Mouse (Mus musculus): ENCODE data around the gene Lrmp. TPM values are rescaled to one million over a fixed set of nuclear protein-coding genes. Genes with fewer than 3 reads are reported as not detected.

The Lrmp gene
- polyA plus RNA-seq, 1 experiment: 0.96 TPM

GRCm38 (mm10) chr6:145145173-145145572, 29.7 kb downstream of the Lrmp start:
- no peaks in the 10 kb centered on the region for H3K9me3 ChIP-seq (ENCODE audit: control insufficient read depth, low read length)
- no peak for TF ChIP-seq GATA1 (IDR thresholded peaks at IDR 0.05; ENCODE audit: low read length)
- no peak for TF ChIP-seq TAL1 (IDR thresholded peaks at IDR 0.05; ENCODE audit: low read length)
- no peaks in the 10 kb centered on the region for H3K27me3 ChIP-seq (ENCODE audit: control insufficient read depth)
- H3K4me1 ChIP-seq (ENCODE audit: control insufficient read depth): no peaks in the 10 kb centered on the region; the same call in none of the 2 replicates
- no peak overlapping the region for H3K4me3 ChIP-seq (replicated peaks)
- H3K36me3 ChIP-seq (ENCODE audit: control insufficient read depth): peaks cover 8% of the 10 kb centered on the region

- Histone ChIP-seq H3K4me1 (ENCODE audit: control insufficient read depth) (no peaks in the 10 kb centered on the region; the same call in none of the 2 replicates), H3K36me3 (ENCODE audit: control insufficient read depth) (peaks cover 8% of the 10 kb centered on the region; the same call in 1 of the 2 replicates), H3K4me3 (replicated peaks) (no peak overlapping the region), H3K9me3 (ENCODE audit: control insufficient read depth, low read length) (no peaks in the 10 kb centered on the region), H3K27me3 (ENCODE audit: control insufficient read depth) (no peaks in the 10 kb centered on the region)
- TF ChIP-seq GATA1 (IDR thresholded peaks at IDR 0.05; ENCODE audit: low read length) (no peak), TAL1 (IDR thresholded peaks at IDR 0.05; ENCODE audit: low read length) (no peak)
Measured at GRCm38 (mm10) chr6:145147716-145148115, 32.3 kb downstream of the Lrmp start.

GRCm38 (mm10) chr6:145149054-145149453, 33.6 kb downstream of the Lrmp start:
- TF ChIP-seq TAL1 (IDR thresholded peaks at IDR 0.05; ENCODE audit: low read length) (no peak), GATA1 (IDR thresholded peaks at IDR 0.05; ENCODE audit: low read length) (no peak)
- Histone ChIP-seq H3K9me3 (ENCODE audit: control insufficient read depth, low read length) (no peaks in the 10 kb centered on the region), H3K36me3 (ENCODE audit: control insufficient read depth) (peaks cover 6% of the 10 kb centered on the region; the same call in 1 of the 2 replicates), H3K4me1 (ENCODE audit: control insufficient read depth) (no peaks in the 10 kb centered on the region; the same call in none of the 2 replicates), H3K27me3 (ENCODE audit: control insufficient read depth) (no peaks in the 10 kb centered on the region), H3K4me3 (replicated peaks) (no peak overlapping the region)

GRCm38 (mm10) chr6:145158619-145159018, 43.2 kb downstream of the Lrmp start:
- no peak overlapping the region for H3K4me3 ChIP-seq (replicated peaks)
- H3K4me1 ChIP-seq (ENCODE audit: control insufficient read depth): no peaks in the 10 kb centered on the region
- no peaks in the 10 kb centered on the region; the same call in 1 of the 2 replicates for H3K9me3 ChIP-seq (ENCODE audit: control insufficient read depth, low read length)
- H3K27me3 ChIP-seq (ENCODE audit: control insufficient read depth): no peaks in the 10 kb centered on the region
- TF ChIP-seq TAL1 (IDR thresholded peaks at IDR 0.05; ENCODE audit: low read length) (no peak), GATA1 (IDR thresholded peaks at IDR 0.05; ENCODE audit: low read length) (no peak)
- peaks cover 3% of the 10 kb centered on the region for H3K36me3 ChIP-seq (ENCODE audit: control insufficient read depth)

- H3K4me3 ChIP-seq (replicated peaks): no peak overlapping the region
- peaks cover 7% of the 10 kb centered on the region for H3K9me3 ChIP-seq (ENCODE audit: control insufficient read depth, low read length)
- H3K36me3 ChIP-seq (ENCODE audit: control insufficient read depth): peaks cover 7% of the 10 kb centered on the region
- no peak for TF ChIP-seq TAL1 (IDR thresholded peaks at IDR 0.05; ENCODE audit: low read length)
- no peak for TF ChIP-seq GATA1 (IDR thresholded peaks at IDR 0.05; ENCODE audit: low read length)
- H3K4me1 ChIP-seq (ENCODE audit: control insufficient read depth): no peaks in the 10 kb centered on the region
- H3K27me3 ChIP-seq (ENCODE audit: control insufficient read depth): no peaks in the 10 kb centered on the region
Measured at GRCm38 (mm10) chr6:145160581-145160980, 45.1 kb downstream of the Lrmp start.

GRCm38 (mm10) chr6:145171892-145172606, 56.6 kb downstream of the Lrmp start:
- TF ChIP-seq TAL1 (IDR thresholded peaks at IDR 0.05; ENCODE audit: low read length): no peak
- no peak for TF ChIP-seq GATA1 (IDR thresholded peaks at IDR 0.05; ENCODE audit: low read length)

GRCm38 (mm10) chr6:145173781-145174191, 58.3 kb downstream of the Lrmp start:
- TF ChIP-seq GATA1 (IDR thresholded peaks at IDR 0.05; ENCODE audit: low read length) (no peak), TAL1 (IDR thresholded peaks at IDR 0.05; ENCODE audit: low read length) (no peak)
- no peaks in the 10 kb centered on the region for H3K9me3 ChIP-seq (ENCODE audit: control insufficient read depth, low read length)
- peaks cover 5% of the 10 kb centered on the region for H3K36me3 ChIP-seq (ENCODE audit: control insufficient read depth)
- no peaks in the 10 kb centered on the region for H3K27me3 ChIP-seq (ENCODE audit: control insufficient read depth)
- no peak overlapping the region for H3K4me3 ChIP-seq (replicated peaks)
- peaks cover 5% of the 10 kb centered on the region for H3K4me1 ChIP-seq (ENCODE audit: control insufficient read depth)

More at GRCm38 (mm10) chr6:145171892-145172606, 56.6 kb downstream of the Lrmp start:
- Histone ChIP-seq H3K4me3 (replicated peaks) (no peak overlapping the region), H3K4me1 (ENCODE audit: control insufficient read depth) (peaks cover 5% of the 10 kb centered on the region), H3K9me3 (ENCODE audit: control insufficient read depth, low read length) (no peaks in the 10 kb centered on the region), H3K27me3 (ENCODE audit: control insufficient read depth) (no peaks in the 10 kb centered on the region), H3K36me3 (ENCODE audit: control insufficient read depth) (peaks cover 5% of the 10 kb centered on the region)

GRCm38 (mm10) chr6:145175571-145175981, 60.1 kb downstream of the Lrmp start:
- no peak overlapping the region for H3K4me3 ChIP-seq (replicated peaks)
- no peaks in the 10 kb centered on the region for H3K9me3 ChIP-seq (ENCODE audit: control insufficient read depth, low read length)
- H3K27me3 ChIP-seq (ENCODE audit: control insufficient read depth): no peaks in the 10 kb centered on the region
- TF ChIP-seq GATA1 (IDR thresholded peaks at IDR 0.05; ENCODE audit: low read length) (no peak), TAL1 (IDR thresholded peaks at IDR 0.05; ENCODE audit: low read length) (no peak)
- peaks cover 5% of the 10 kb centered on the region for H3K4me1 ChIP-seq (ENCODE audit: control insufficient read depth)
- H3K36me3 ChIP-seq (ENCODE audit: control insufficient read depth): peaks cover 5% of the 10 kb centered on the region

- Histone ChIP-seq H3K4me1 (ENCODE audit: control insufficient read depth) (peaks cover 5% of the 10 kb centered on the region), H3K9me3 (ENCODE audit: control insufficient read depth, low read length) (no peaks in the 10 kb centered on the region), H3K4me3 (replicated peaks) (no peak overlapping the region), H3K36me3 (ENCODE audit: control insufficient read depth) (peaks cover 5% of the 10 kb centered on the region), H3K27me3 (ENCODE audit: control insufficient read depth) (no peaks in the 10 kb centered on the region)
- TF ChIP-seq TAL1 (IDR thresholded peaks at IDR 0.05; ENCODE audit: low read length): no peak
Measured at GRCm38 (mm10) chr6:145176474-145176873, 61.0 kb downstream of the Lrmp start.

All from erythroblast, embryonic 14.5 days (primary cell).